Mouse (Mus musculus): ENCODE results near the gene Hadh. TPM values are rescaled to one million over a fixed set of nuclear protein-coding genes. Genes with fewer than 3 reads are reported as not detected.

The Hadh gene
- polyA plus RNA-seq, 1 experiment from 2014 or later = 22.3 TPM

GRCm38 (mm10) chr3:131265516-131265915 is 6.4 kb downstream of the Hadh start:
- ATAC-seq (replicated peaks) = no peak
- Histone ChIP-seq H3K4me2 (replicated peaks) (no peak overlapping the region), H3K4me3 (no peak overlapping the region), H3K27ac (replicated peaks) (no peak overlapping the region), H3K4me1 (no peaks in the 10 kb centered on the region), H3K36me3 (no peaks in the 10 kb centered on the region), H3K9ac (replicated peaks) (no peak overlapping the region), H3K9me3 (no peaks in the 10 kb centered on the region), H3K27me3 (no peaks in the 10 kb centered on the region)
- 86% methylated on average over 8 of the region's 8 CpGs for WGBS

- no peak for ATAC-seq (replicated peaks)
- no peak overlapping the region for H3K4me2 ChIP-seq (replicated peaks)
Observed at GRCm38 (mm10) chr3:131263766-131264486, 8.0 kb downstream of the Hadh start.

GRCm38 (mm10) chr3:131260418-131260817 is 11.5 kb downstream of the Hadh start:
- H3K4me3 ChIP-seq = no peak overlapping the region
- WGBS = 97% methylated on average over 6 of the region's 6 CpGs
- ATAC-seq (replicated peaks) = no peak
- no peak overlapping the region for H3K27ac ChIP-seq (replicated peaks)
- H3K4me1 ChIP-seq = no peaks in the 10 kb centered on the region
- no peaks in the 10 kb centered on the region for H3K9me3 ChIP-seq
- H3K9ac ChIP-seq (replicated peaks) = no peak overlapping the region
- no peaks in the 10 kb centered on the region for H3K27me3 ChIP-seq
- no peak overlapping the region for H3K4me2 ChIP-seq (replicated peaks)
- H3K36me3 ChIP-seq = no peaks in the 10 kb centered on the region

More at GRCm38 (mm10) chr3:131263766-131264486, 8.0 kb downstream of the Hadh start:
- H3K9me3 ChIP-seq = no peaks in the 10 kb centered on the region
- H3K27me3 ChIP-seq = no peaks in the 10 kb centered on the region
- H3K27ac ChIP-seq (replicated peaks) = no peak overlapping the region
- H3K4me1 ChIP-seq = no peaks in the 10 kb centered on the region
- H3K9ac ChIP-seq (replicated peaks) = no peak overlapping the region
- 83% methylated on average over 15 of the region's 15 CpGs for WGBS
- no peak overlapping the region for H3K4me3 ChIP-seq
- H3K36me3 ChIP-seq = no peaks in the 10 kb centered on the region

- Histone ChIP-seq H3K9me3 (no peaks in the 10 kb centered on the region), H3K36me3 (no peaks in the 10 kb centered on the region), H3K4me3 (no peak overlapping the region), H3K4me2 (replicated peaks) (no peak overlapping the region), H3K27me3 (no peaks in the 10 kb centered on the region), H3K4me1 (no peaks in the 10 kb centered on the region), H3K27ac (replicated peaks) (no peak overlapping the region), H3K9ac (replicated peaks) (no peak overlapping the region)
- ATAC-seq (replicated peaks) = no peak
- 90% methylated on average over 9 of the region's 9 CpGs for WGBS
Observed at GRCm38 (mm10) chr3:131259392-131259965, 12.4 kb downstream of the Hadh start.

- 83% methylated on average over 3 of the region's 3 CpGs for WGBS
- Histone ChIP-seq H3K4me2 (replicated peaks) (no peak overlapping the region), H3K9me3 (no peaks in the 10 kb centered on the region), H3K4me3 (no peak overlapping the region), H3K4me1 (no peaks in the 10 kb centered on the region), H3K27ac (replicated peaks) (no peak overlapping the region), H3K9ac (replicated peaks) (no peak overlapping the region), H3K36me3 (no peaks in the 10 kb centered on the region), H3K27me3 (no peaks in the 10 kb centered on the region)
- no peak for ATAC-seq (replicated peaks)
Observed at GRCm38 (mm10) chr3:131258921-131259320, 13.0 kb downstream of the Hadh start.

GRCm38 (mm10) chr3:131255399-131255981 is 16.4 kb downstream of the Hadh start:
- Histone ChIP-seq H3K36me3 (no peaks in the 10 kb centered on the region), H3K27ac (replicated peaks) (no peak overlapping the region), H3K9me3 (no peaks in the 10 kb centered on the region), H3K4me1 (no peaks in the 10 kb centered on the region), H3K4me3 (no peak overlapping the region), H3K9ac (replicated peaks) (no peak overlapping the region), H3K4me2 (replicated peaks) (no peak overlapping the region), H3K27me3 (no peaks in the 10 kb centered on the region)
- WGBS = 96% methylated on average over 3 of the region's 3 CpGs
- ATAC-seq (replicated peaks) = no peak

- no peaks in the 10 kb centered on the region for H3K4me1 ChIP-seq
- 97% methylated on average over 4 of the region's 4 CpGs for WGBS
Observed at GRCm38 (mm10) chr3:131254991-131255390, 16.9 kb downstream of the Hadh start.

GRCm38 (mm10) chr3:131251601-131252000 is 20.3 kb downstream of the Hadh start:
- no peak overlapping the region for H3K4me2 ChIP-seq (replicated peaks)
- H3K27me3 ChIP-seq = no peaks in the 10 kb centered on the region
- no peaks in the 10 kb centered on the region for H3K9me3 ChIP-seq
- H3K4me3 ChIP-seq = no peak overlapping the region
- 91% methylated on average over 7 of the region's 7 CpGs for WGBS
- no peaks in the 10 kb centered on the region for H3K36me3 ChIP-seq
- no peak overlapping the region for H3K27ac ChIP-seq (replicated peaks)
- H3K9ac ChIP-seq (replicated peaks) = no peak overlapping the region
- no peaks in the 10 kb centered on the region for H3K4me1 ChIP-seq
- ATAC-seq (replicated peaks) = no peak

More at GRCm38 (mm10) chr3:131254991-131255390, 16.9 kb downstream of the Hadh start:
- H3K36me3 ChIP-seq = no peaks in the 10 kb centered on the region
- H3K9ac ChIP-seq (replicated peaks) = no peak overlapping the region
- no peak overlapping the region for H3K27ac ChIP-seq (replicated peaks)
- no peaks in the 10 kb centered on the region for H3K27me3 ChIP-seq
- no peak overlapping the region for H3K4me2 ChIP-seq (replicated peaks)
- no peaks in the 10 kb centered on the region for H3K9me3 ChIP-seq
- no peak overlapping the region for H3K4me3 ChIP-seq
- ATAC-seq (replicated peaks) = no peak

GRCm38 (mm10) chr3:131250978-131251377 is 20.9 kb downstream of the Hadh start:
- ATAC-seq (replicated peaks) = no peak
- no peaks in the 10 kb centered on the region for H3K36me3 ChIP-seq
- 90% methylated on average over 13 of the region's 13 CpGs for WGBS
- no peaks in the 10 kb centered on the region for H3K27me3 ChIP-seq
- H3K27ac ChIP-seq (replicated peaks) = no peak overlapping the region
- H3K9ac ChIP-seq (replicated peaks) = no peak overlapping the region
- H3K4me3 ChIP-seq = no peak overlapping the region
- 0 out of 2 replicates have a peak, but pooled peaks cover under 1% of the 10 kb centered on the region for H3K4me1 ChIP-seq
- H3K9me3 ChIP-seq = no peaks in the 10 kb centered on the region
- H3K4me2 ChIP-seq (replicated peaks) = no peak overlapping the region

- no peaks in the 10 kb centered on the region for H3K9me3 ChIP-seq
- no peak for ATAC-seq (replicated peaks)
- H3K4me3 ChIP-seq = no peak overlapping the region
- 92% methylated on average over 2 of the region's 2 CpGs for WGBS
- H3K4me1 ChIP-seq = peaks cover 3% of the 10 kb centered on the region; the same call in 1 of the 2 replicates
- no peaks in the 10 kb centered on the region for H3K27me3 ChIP-seq
- no peak overlapping the region for H3K27ac ChIP-seq (replicated peaks)
- no peaks in the 10 kb centered on the region for H3K36me3 ChIP-seq
- H3K4me2 ChIP-seq (replicated peaks) = no peak overlapping the region
- no peak overlapping the region for H3K9ac ChIP-seq (replicated peaks)
Observed at GRCm38 (mm10) chr3:131250283-131250682, 21.6 kb downstream of the Hadh start.

GRCm38 (mm10) chr3:131248444-131248843 is 23.5 kb downstream of the Hadh start:
- Histone ChIP-seq H3K36me3 (no peaks in the 10 kb centered on the region), H3K9ac (replicated peaks) (no peak overlapping the region), H3K27me3 (no peaks in the 10 kb centered on the region), H3K4me2 (replicated peaks) (no peak overlapping the region), H3K9me3 (no peaks in the 10 kb centered on the region), H3K27ac (replicated peaks) (no peak overlapping the region), H3K4me3 (no peak overlapping the region), H3K4me1 (peaks cover 3% of the 10 kb centered on the region; the same call in 1 of the 2 replicates)
- 92% methylated on average over 10 of the region's 10 CpGs for WGBS
- no peak for ATAC-seq (replicated peaks)

- 86% methylated on average over 5 of the region's 5 CpGs for WGBS
- Histone ChIP-seq H3K4me3 (no peak overlapping the region), H3K9ac (replicated peaks) (no peak overlapping the region), H3K4me1 (peaks cover 3% of the 10 kb centered on the region; the same call in 1 of the 2 replicates), H3K4me2 (replicated peaks) (no peak overlapping the region), H3K27me3 (no peaks in the 10 kb centered on the region), H3K36me3 (no peaks in the 10 kb centered on the region), H3K27ac (replicated peaks) (no peak overlapping the region), H3K9me3 (no peaks in the 10 kb centered on the region)
- no peak for ATAC-seq (replicated peaks)
Observed at GRCm38 (mm10) chr3:131247851-131248250, 24.1 kb downstream of the Hadh start.

All from forebrain, embryonic 15.5 days (tissue).